Mouse (Mus musculus) erythroblast, embryonic 14.5 days (primary cell): ENCODE results near the gene Irgm1.

Experiments
- GATA1 ChIP-seq: IDR thresholded peaks from 2 replicates; pipeline ENCODE4 v1.6.1; 2012; ENCODE audit warnings: low read length, inconsistent platforms, mixed read lengths
- TAL1 ChIP-seq: IDR thresholded peaks from 3 replicates; pipeline ENCODE4 v1.6.1; 2012; ENCODE audit warnings: low read length, inconsistent platforms, mixed read lengths

GRCm38 (mm10) chr11:48850240-48850639 lies 21.2 kb downstream of the Irgm1 start:
- TF ChIP-seq GATA1 (no peak), TAL1 (no peak)
